Mouse (Mus musculus) heart, postnatal 0 days (tissue): ENCODE measurements at regions not wholly inside any gene's neighbourhood (a gene's known extent, or its start where the extent isn't known, plus 50 kb on each side); places are given as distances from the start of the nearest gene placed in this dataset.

Source experiments
- CTCF ChIP-seq: IDR thresholded peaks from 2 replicates; pipeline ENCODE4 v1.5.1; 2016; ENCODE audit warnings: antibody characterized with exemption, control low read depth, low read depth
- EP300 ChIP-seq: IDR thresholded peaks from 2 replicates; pipeline ENCODE4 v1.6.1; 2016; ENCODE audit warnings: antibody characterized with exemption, low read depth

- TF ChIP-seq CTCF (peak; percentile 90), EP300 (no peak)
Measured at GRCm38 (mm10) chr11:63404719-63405118, 275.9 kb downstream of the Pmp22 start.
